Mouse (Mus musculus) bone marrow, adult 2 months (tissue): ENCODE results near the gene Fgf6. TPM values are rescaled to one million over a fixed set of nuclear protein-coding genes. Genes with fewer than 3 reads are reported as not detected.

Experiments used
- H3K27ac ChIP-seq: fragments of 200-500 bp; 2 replicates; pipeline ENCODE4 v1.5.1; 2012; ENCODE audit warnings: low read depth, mild to moderate bottlenecking, control low read depth, inconsistent platforms, low read length; ENCODE audit not compliant: control insufficient read depth, poor library complexity, insufficient read depth
- H3K4me1 ChIP-seq: fragments of 200-500 bp; 2 replicates; pipeline ENCODE4 v1.6.1; 2011; ENCODE audit warnings: low read length; ENCODE audit not compliant: control insufficient read depth, insufficient read depth
- H3K4me3 ChIP-seq: fragments of 200-500 bp; replicated peaks from 2 replicates; pipeline ENCODE3; 2011; ENCODE audit warnings: mild to moderate bottlenecking, low read depth, low read length, control low read depth; ENCODE audit not compliant: control insufficient read depth
- CTCF ChIP-seq: fragments of 200-500 bp; IDR thresholded peaks from 2 replicates; pipeline ENCODE4 v1.5.1; 2011; ENCODE audit warnings: low read length, control low read depth; ENCODE audit not compliant: control insufficient read depth, insufficient read depth
- POLR2A ChIP-seq: fragments of 200-500 bp; IDR thresholded peaks from 2 replicates; pipeline ENCODE4 v1.6.1; 2011; ENCODE audit warnings: low read depth, mild to moderate bottlenecking, control low read depth, low read length, borderline replicate concordance; ENCODE audit not compliant: control insufficient read depth
- WGBS: fragments of 180-500 bp; shearing (Covaris S2); methylation state at CpG from one replicate; pipeline ENCODE4 v1.1.7; 2018; 5-methylcytosine and 5-hydroxymethylcytosine counted together
- polyA plus RNA-seq: library from polyadenylated mRNA; stranded (reverse); fragments of >200 nt; gene quantifications from 2 replicates; pipeline ENCODE4 v1.2.4, GENCODE M21; 2011; ENCODE audit warnings: low replicate concordance; ENCODE audit not compliant: missing spikeins, insufficient read depth, insufficient read length

The Fgf6 gene
- polyA plus RNA-seq: not detected in 2 replicates

DNA sequence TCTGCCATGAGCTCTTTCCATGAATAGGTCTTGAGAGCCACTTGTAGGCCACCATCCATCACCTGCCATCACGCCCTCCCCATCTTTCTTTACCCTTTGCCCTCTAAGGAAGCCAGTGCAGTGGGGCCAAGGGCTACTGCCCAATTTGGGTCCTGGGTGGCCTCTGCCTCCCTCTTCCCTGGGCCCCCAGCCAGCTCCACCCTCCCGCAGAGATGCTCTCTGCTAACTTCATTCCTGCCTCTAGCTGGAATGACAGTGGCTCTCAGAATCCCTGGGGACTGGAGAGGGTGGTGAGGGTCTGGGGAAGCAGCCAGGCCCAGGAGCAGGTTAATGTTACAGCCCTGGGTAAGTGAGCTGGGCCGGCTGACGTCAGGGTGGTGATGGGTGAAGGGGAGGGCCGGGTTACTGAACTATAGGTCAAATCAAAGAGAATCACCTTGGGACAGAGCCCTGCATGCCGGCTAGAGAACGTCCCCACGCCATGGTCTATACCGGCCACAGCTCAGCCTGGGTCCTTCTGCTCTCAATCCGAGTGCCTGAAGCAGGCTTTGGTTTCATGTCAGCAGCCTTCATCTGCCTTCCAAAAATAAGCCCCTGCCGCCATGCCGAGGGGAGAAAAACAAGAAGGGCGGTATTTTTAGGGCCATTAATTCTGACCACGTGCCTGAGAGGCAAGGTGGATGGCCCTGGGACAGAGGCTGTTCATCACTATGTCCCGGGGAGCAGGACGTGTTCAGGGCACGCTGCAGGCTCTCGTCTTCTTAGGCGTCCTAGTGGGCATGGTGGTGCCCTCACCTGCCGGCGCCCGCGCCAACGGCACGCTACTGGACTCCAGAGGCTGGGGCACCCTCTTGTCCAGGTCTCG, at the start of gene Fgf6:
Fgf6 (plus strand) TSS at position 681 of the 865 bp plus-strand sequence.
- H3K27ac ChIP-seq: no peak within 1 kb of the TSS; the same call in 1 of the 2 replicates
- TF ChIP-seq CTCF: no peak
- no peak for TF ChIP-seq POLR2A
- WGBS: 81% methylated on average over 26 of the region's 26 CpGs
- no peak within 1 kb of the TSS for H3K4me3 ChIP-seq
- H3K4me1 ChIP-seq: no peaks in the 10 kb centered on the region

DNA sequence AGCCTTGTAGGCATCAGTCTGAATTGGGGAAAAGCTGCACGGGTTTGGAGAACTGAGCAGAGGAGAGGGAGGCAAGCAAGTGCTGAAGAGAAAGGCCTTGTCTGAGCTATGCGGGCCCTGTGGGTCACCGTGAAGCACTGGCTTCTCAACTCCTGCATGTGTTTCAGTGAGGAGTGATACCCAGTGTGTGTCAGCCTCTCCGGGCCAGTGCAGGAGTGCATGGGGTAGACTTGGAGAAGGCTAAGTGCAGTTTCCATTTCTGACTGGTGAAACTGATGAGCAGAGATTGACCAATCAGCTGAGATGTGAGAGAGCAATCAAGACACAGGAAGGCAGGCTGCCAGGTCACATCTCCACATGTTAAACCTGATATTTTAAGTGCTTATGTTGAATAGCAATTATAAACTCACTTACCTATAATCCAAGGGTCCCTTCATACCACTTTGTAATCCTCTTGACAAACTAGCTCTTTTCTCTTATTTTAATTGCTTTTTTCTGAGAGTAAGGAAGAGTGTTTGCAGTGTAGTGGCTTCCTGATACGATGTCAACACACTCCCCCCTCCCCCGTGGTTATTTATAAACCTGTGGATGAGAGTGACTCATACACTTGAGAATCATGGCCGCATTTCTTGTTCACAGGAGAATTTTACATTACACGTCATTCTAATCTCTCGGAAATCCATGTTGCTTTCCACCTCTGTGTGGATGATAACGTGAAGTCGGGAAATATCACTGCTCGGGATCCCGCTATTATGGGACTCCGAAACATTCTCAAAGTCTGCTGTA, 49.0 kb upstream of the Fgf6 start:
- Histone ChIP-seq H3K4me1 (no peaks in the 10 kb centered on the region), H3K4me3 (no peak overlapping the region), H3K27ac (no peak overlapping the region)
- 79% methylated on average over 14 of the region's 14 CpGs for WGBS
- TF ChIP-seq CTCF (no peak), POLR2A (no peak)

DNA sequence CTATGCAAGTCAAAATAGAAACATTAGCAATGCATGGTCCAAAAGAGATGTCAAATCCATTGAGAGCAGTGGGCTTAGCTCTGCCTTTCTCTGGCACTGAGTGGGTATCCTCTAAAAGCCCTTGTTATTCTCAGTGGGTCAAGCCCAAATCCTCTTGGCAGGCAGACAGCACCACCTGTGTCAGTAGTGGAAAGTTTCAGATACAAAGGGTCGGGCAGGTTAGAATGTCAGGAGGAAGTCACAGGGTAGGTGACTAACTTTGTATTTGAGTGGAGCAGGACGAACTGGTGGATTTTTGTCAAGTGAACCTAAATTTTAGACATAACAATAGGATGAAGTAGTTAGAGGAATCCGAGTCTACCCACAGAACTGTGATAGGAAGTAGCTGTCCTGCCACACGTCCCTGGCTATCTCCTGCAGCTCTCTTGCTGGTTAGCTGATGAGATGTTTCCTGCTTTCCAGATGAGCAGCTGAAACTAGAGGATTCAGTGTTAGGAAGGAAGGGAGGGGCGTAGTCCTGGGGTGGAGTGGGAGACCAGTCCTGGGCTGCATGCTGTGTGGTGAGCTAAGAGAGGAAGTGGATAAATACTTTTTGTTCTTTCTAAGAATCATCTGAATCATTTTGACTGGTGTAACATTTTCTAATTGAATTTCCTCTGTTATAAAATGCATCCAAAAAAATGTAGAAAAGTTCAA, 33.7 kb upstream of the Fgf6 start:
- H3K4me3 ChIP-seq: no peak overlapping the region
- H3K27ac ChIP-seq: no peak overlapping the region
- 5% methylated on average over 5 of the region's 5 CpGs for WGBS
- no peak for TF ChIP-seq POLR2A
- no peak for TF ChIP-seq CTCF
- no peaks in the 10 kb centered on the region; the same call in 1 of the 2 replicates for H3K4me1 ChIP-seq

- WGBS: 79% methylated on average over 2 of the region's 2 CpGs
- H3K27ac ChIP-seq: no peak overlapping the region
- TF ChIP-seq POLR2A (no peak), CTCF (no peak)
- no peak overlapping the region for H3K4me3 ChIP-seq
- H3K4me1 ChIP-seq: no peaks in the 10 kb centered on the region
Observed at GRCm38 (mm10) chr6:126993676-126994075, 21.7 kb upstream of the Fgf6 start.

DNA sequence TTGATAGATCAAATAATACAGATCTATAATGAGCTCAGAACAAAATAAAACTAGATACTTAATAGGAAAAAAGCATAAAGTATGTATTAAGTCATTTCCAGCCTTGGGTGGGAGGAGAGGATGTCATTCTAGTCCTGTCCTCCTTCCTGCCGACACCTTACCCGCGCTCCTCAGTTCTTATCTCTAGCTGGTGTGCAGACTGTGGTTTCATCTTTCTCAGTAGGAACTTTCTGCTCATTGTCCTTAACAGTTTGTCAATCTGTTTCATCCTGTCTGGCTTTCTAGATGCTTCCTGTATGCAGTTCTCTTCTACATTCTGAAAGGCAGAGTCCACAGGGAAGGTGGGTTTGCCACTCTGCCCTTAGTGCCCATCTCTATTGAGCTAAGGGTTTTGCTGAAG, 19.9 kb upstream of the Fgf6 start:
- no peaks in the 10 kb centered on the region for H3K4me1 ChIP-seq
- H3K27ac ChIP-seq: no peak overlapping the region
- TF ChIP-seq POLR2A (no peak), CTCF (no peak)
- 23% methylated on average over 3 of the region's 3 CpGs for WGBS
- H3K4me3 ChIP-seq: no peak overlapping the region

DNA sequence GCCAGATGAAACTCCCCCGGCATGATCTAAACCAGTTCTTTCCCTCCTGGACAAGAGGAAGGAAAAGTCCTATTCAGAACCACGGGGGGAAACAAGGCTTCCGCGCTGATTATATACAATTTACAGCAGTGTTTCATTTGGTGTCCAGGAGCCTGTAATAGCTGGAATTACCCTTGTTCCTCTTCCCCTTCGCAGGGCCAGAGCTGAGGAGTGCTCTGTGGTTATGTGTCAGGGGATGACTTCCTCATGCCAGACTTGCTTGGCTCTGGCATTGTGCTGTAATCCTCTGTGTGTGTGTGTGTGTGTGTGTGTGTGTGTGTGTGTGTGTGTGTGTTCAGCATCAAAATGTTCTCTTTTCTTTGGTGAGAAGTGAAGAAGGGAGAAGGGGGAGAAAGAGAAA, 19.0 kb upstream of the Fgf6 start:
- H3K4me1 ChIP-seq: no peaks in the 10 kb centered on the region
- H3K4me3 ChIP-seq: no peak overlapping the region
- 3% methylated on average over 5 of the region's 5 CpGs for WGBS
- no peak for TF ChIP-seq POLR2A
- TF ChIP-seq CTCF: no peak
- no peak overlapping the region for H3K27ac ChIP-seq

- TF ChIP-seq CTCF (no peak), POLR2A (no peak)
- no peak overlapping the region for H3K27ac ChIP-seq
- H3K4me3 ChIP-seq: no peak overlapping the region
- H3K4me1 ChIP-seq: no peaks in the 10 kb centered on the region
- 79% methylated on average over 3 of the region's 3 CpGs for WGBS
Observed at GRCm38 (mm10) chr6:127005646-127006045, 9.7 kb upstream of the Fgf6 start.
